Mouse (Mus musculus) heart, embryonic 13.5 days (tissue): ENCODE data around the gene Stpg2. TPM values are rescaled to one million over a fixed set of nuclear protein-coding genes. Genes with fewer than 3 reads are reported as not detected.

ENCODE experiments used
- ATAC-seq: fragments of 200-750 bp; cut with Nextera tagmentation; 2 replicates; pipeline ENCODE4 v1.8.0; 2017; ENCODE audit warnings: moderate TSS enrichment; ENCODE audit not compliant: insufficient number of reproducible peaks, low FRiP score, low TSS enrichment; ENCODE audit errors: extremely low read depth
- H3K27ac ChIP-seq: fragments of 300-500 bp; sonication (generic); replicated peaks from 2 replicates; pipeline ENCODE4 v1.5.1; 2015; ENCODE audit warnings: moderate library complexity, mild to moderate bottlenecking, inconsistent platforms
- H3K27me3 ChIP-seq: fragments of 300-500 bp; sonication (generic); replicated peaks from 2 replicates; pipeline ENCODE4 v1.6.1; 2015; ENCODE audit warnings: mild to moderate bottlenecking, inconsistent platforms
- H3K36me3 ChIP-seq: fragments of 300-500 bp; sonication (generic); 2 replicates; pipeline ENCODE4 v1.6.1; 2015; ENCODE audit warnings: mild to moderate bottlenecking, inconsistent platforms
- H3K4me1 ChIP-seq: fragments of 300-500 bp; sonication (generic); 2 replicates; pipeline ENCODE4 v1.6.1; 2015; ENCODE audit warnings: inconsistent platforms
- H3K4me2 ChIP-seq: fragments of 300-500 bp; sonication (generic); 2 replicates; pipeline ENCODE4 v1.6.1; 2015; ENCODE audit warnings: inconsistent platforms, mild to moderate bottlenecking, moderate library complexity
- H3K4me3 ChIP-seq: fragments of 300-500 bp; sonication (generic); 2 replicates; pipeline ENCODE4 v1.5.1; 2015; ENCODE audit warnings: moderate library complexity, mild to moderate bottlenecking, inconsistent platforms
- H3K9ac ChIP-seq: fragments of 300-500 bp; sonication (generic); 2 replicates; pipeline ENCODE4 v1.6.1; 2015; ENCODE audit warnings: inconsistent platforms, mild to moderate bottlenecking, moderate library complexity
- H3K9me3 ChIP-seq: fragments of 300-500 bp; sonication (generic); 2 replicates; pipeline ENCODE4 v1.6.1; 2016; ENCODE audit warnings: inconsistent platforms
- WGBS: fragments of 180-500 bp; shearing (Covaris S2); methylation state at CpG from one replicate; pipeline ENCODE4 v1.1.7; 2015; ENCODE audit warnings: mixed read lengths; 5-methylcytosine and 5-hydroxymethylcytosine counted together
- polyA plus RNA-seq: library from polyadenylated mRNA; unstranded; fragments of >200 nt; fragmentation: Nextera tagmentation; extraction: Ambion mirVana; gene quantifications from 2 replicates; pipeline ENCODE4 v1.2.1, GENCODE M21; 2015

Gene Stpg2
- polyA plus RNA-seq, result not detected in 2 replicates

GRCm38 (mm10) chr3:139205444-139205998, at the start of gene Stpg2:
Gene Stpg2, plus strand, starts transcription at chr3:139205694.
- Histone ChIP-seq H3K4me3 (peak within 1 kb of the TSS; percentile 71), H3K36me3 (no peaks in the 10 kb centered on the region), H3K9me3 (no peaks in the 10 kb centered on the region), H3K27me3 (peaks cover 31% of the 10 kb centered on the region), H3K9ac (peak within 1 kb of the TSS; percentile 78), H3K4me2 (peak within 1 kb of the TSS; percentile 79), H3K27ac (peak within 1 kb of the TSS; percentile 88), H3K4me1 (no peaks in the 10 kb centered on the region)
- ATAC-seq, result peak; percentile 84
- WGBS, result under 1% methylated on average over 49 of the region's 49 CpGs

DNA sequence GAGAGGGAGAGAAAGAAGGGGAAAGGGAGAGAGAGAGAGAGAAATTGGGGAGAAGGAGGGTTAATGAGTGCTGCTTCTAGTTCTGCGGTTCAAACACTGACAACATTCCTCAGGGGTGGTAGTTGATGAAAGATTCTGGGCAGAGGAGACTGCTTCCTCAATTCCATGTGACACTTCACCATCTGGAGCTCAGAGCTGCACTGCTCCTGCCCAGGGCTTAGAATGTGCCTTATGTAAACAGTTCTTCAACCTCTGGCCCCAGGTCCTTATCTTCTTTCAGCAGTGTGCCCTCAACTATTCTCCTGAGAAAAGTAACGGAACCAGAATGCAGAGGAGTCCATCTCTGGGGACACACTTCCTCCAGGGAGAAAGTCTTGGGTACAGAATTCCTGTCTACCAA, 43.3 kb upstream of the Stpg2 start:
- no peak overlapping the region for H3K27ac ChIP-seq

DNA sequence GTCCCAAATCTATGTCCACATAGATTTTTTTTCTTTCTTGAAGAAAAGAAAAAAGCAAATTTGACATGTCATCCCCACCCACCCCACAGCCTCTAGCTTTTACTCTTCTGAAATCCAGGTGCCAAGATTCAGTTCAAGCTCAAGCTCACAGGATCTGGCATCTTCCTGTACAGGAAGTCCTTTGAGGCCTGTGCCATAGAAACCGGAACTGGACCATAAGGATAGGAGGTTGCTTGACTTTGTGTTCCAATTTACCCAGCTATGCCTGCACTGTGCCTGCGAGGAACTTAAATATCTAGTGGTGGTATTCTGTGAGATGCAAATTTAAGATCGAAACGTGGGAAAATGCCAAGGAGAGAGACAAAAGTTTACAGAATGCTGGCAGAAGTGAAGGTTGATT, 42.8 kb upstream of the Stpg2 start:
- WGBS, result 73% methylated on average over 4 of the region's 4 CpGs
- Histone ChIP-seq H3K27ac (no peak overlapping the region), H3K9me3 (no peaks in the 10 kb centered on the region), H3K36me3 (no peaks in the 10 kb centered on the region), H3K4me1 (peaks cover 12% of the 10 kb centered on the region), H3K9ac (no peak overlapping the region), H3K4me2 (no peak overlapping the region), H3K4me3 (no peak overlapping the region), H3K27me3 (no peaks in the 10 kb centered on the region)
- ATAC-seq, result no peak

More for the DNA sequence above, 43.3 kb upstream of the Stpg2 start:
- no peak for ATAC-seq
- Histone ChIP-seq H3K9me3 (no peaks in the 10 kb centered on the region), H3K4me2 (no peak overlapping the region), H3K4me3 (no peak overlapping the region), H3K27me3 (no peaks in the 10 kb centered on the region), H3K4me1 (peaks cover 12% of the 10 kb centered on the region), H3K9ac (no peak overlapping the region), H3K36me3 (no peaks in the 10 kb centered on the region)
- WGBS, result 14% methylated on average over 2 of the region's 2 CpGs

DNA sequence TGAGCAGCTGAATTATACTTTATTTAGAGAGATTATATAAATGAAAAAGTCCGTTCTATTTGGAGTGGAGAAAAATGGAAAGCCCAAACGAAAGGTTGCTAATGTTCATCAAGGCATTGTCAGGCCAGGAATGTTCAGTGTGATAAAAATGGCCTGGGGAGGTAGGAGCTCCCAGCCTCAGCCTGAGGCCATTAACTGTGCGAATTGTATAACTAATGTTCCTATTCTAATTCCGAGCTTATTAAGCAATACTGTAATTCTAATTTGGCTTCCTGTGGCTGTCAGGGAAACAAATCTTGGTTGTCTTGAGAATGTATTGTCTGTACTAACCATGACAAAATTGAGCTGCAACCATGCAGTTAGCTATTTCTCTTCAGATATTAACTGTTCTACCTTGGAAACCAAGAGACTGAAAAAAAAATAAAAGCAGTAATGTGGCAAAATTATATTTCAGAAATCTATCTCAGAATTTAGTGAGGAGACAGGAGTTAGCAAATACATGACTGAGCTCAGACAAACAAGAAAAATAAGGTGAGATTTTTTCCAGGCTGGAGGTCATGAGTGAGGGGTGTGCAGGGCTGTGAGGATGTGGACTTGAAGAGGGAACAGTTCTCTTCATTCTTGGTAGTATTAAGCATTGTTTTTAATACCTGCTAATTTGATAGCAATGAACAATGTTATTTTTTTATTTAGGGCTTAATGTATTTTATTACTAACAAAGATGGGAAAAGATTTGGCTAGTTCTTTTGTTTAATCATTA, 36.8 kb upstream of the Stpg2 start:
- no peak for ATAC-seq
- Histone ChIP-seq H3K9ac (no peak overlapping the region), H3K4me2 (no peak overlapping the region), H3K27ac (no peak overlapping the region), H3K4me3 (no peak overlapping the region), H3K27me3 (no peaks in the 10 kb centered on the region), H3K4me1 (no peaks in the 10 kb centered on the region), H3K9me3 (no peaks in the 10 kb centered on the region), H3K36me3 (no peaks in the 10 kb centered on the region)
- WGBS, result 60% methylated on average over 4 of the region's 4 CpGs

DNA sequence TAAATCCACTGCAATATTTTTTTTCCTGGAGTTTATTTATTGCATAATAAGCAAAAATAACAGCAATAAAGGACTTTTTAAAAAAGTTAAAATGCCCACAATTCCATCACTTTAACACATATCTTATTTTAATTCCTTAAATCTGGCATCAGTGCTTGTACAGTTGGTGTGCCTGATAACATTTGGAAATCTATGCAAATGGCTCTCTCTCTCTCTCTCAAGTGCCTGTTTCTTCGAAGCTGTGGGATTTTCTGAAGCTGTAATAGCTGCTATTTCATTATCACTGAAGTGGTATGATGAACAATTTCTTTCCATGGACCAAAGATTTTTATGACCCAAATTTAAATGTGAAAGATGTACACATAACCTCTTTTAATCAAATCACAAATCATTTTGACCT, 35.8 kb upstream of the Stpg2 start:
- no peak overlapping the region for H3K4me2 ChIP-seq
- H3K9ac ChIP-seq, result no peak overlapping the region
- WGBS, result 51% methylated on average over 1 of the region's 1 CpGs
- no peaks in the 10 kb centered on the region for H3K9me3 ChIP-seq
- H3K4me3 ChIP-seq, result no peak overlapping the region
- no peak for ATAC-seq
- no peak overlapping the region for H3K27ac ChIP-seq
- no peaks in the 10 kb centered on the region for H3K4me1 ChIP-seq
- H3K36me3 ChIP-seq, result no peaks in the 10 kb centered on the region
- H3K27me3 ChIP-seq, result no peaks in the 10 kb centered on the region

- Histone ChIP-seq H3K27ac (no peak overlapping the region), H3K4me2 (no peak overlapping the region), H3K36me3 (no peaks in the 10 kb centered on the region), H3K4me3 (no peak overlapping the region), H3K27me3 (no peaks in the 10 kb centered on the region), H3K9me3 (peaks cover 3% of the 10 kb centered on the region; the same call in 1 of the 2 replicates), H3K4me1 (no peaks in the 10 kb centered on the region), H3K9ac (no peak overlapping the region)
- no peak for ATAC-seq
- 76% methylated on average over 1 of the region's 1 CpGs for whole genome bisulfite sequencing
Observed at GRCm38 (mm10) chr3:139176936-139177335, 28.6 kb upstream of the Stpg2 start.

GRCm38 (mm10) chr3:139191541-139191940, 14.0 kb upstream of the Stpg2 start:
- H3K27me3 ChIP-seq, result no peaks in the 10 kb centered on the region
- 60% methylated on average over 1 of the region's 1 CpGs for WGBS
- no peaks in the 10 kb centered on the region for H3K4me1 ChIP-seq
- no peak overlapping the region for H3K27ac ChIP-seq
- H3K9ac ChIP-seq, result no peak overlapping the region
- H3K4me3 ChIP-seq, result no peak overlapping the region
- H3K36me3 ChIP-seq, result no peaks in the 10 kb centered on the region
- no peak overlapping the region for H3K4me2 ChIP-seq
- no peak for ATAC-seq
- peaks cover 4% of the 10 kb centered on the region; the same call in 1 of the 2 replicates for H3K9me3 ChIP-seq

DNA sequence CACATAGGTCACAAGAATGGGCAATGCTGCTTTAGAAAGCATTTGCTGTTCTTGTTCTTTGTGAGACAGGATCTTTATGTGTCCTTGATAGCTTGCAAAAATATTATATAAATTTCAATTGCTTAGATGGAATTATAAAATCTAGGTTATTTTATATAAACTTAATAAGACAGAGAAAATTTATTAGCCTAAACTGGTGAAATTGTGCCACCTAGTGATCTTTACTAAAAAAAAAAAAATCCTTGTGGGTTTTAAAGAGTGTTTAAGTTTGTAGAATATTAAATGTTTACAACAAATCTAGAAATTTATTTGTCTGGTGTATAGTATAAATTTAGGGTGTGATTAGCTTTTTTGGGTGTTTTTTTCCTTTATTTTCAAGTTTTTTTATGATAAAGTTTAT, 11.6 kb upstream of the Stpg2 start:
- H3K36me3 ChIP-seq, result no peaks in the 10 kb centered on the region
- H3K9ac ChIP-seq, result no peak overlapping the region
- no peak overlapping the region for H3K27ac ChIP-seq
- H3K4me3 ChIP-seq, result no peak overlapping the region
- H3K9me3 ChIP-seq, result no peaks in the 10 kb centered on the region
- no peaks in the 10 kb centered on the region for H3K4me1 ChIP-seq
- H3K4me2 ChIP-seq, result no peak overlapping the region
- H3K27me3 ChIP-seq, result no peaks in the 10 kb centered on the region
- no peak for ATAC-seq

DNA sequence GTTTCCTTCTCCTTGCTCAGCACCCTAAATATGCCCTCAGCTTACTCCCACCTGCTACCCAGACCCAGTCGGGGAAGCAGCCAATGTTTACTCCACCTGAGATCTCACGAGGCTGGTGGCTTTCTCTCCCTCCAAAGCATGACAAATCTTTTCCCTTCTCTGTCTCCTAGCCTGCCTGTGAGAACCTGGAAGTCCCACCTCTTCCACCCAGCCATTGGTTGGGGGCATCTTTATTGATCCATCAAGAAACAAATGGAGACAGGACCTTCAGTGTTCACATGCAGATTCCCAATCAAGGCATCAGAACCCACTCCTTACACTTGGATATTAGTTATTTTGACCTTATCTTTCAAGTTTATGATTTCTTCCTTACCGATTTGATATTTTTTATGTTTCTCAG, 7.1 kb upstream of the Stpg2 start:
- ATAC-seq, result no peak
- Histone ChIP-seq H3K4me3 (no peak overlapping the region), H3K27ac (no peak overlapping the region), H3K9me3 (no peaks in the 10 kb centered on the region), H3K27me3 (peaks cover 22% of the 10 kb centered on the region), H3K4me2 (no peak overlapping the region), H3K36me3 (no peaks in the 10 kb centered on the region), H3K4me1 (no peaks in the 10 kb centered on the region), H3K9ac (no peak overlapping the region)
- 53% methylated on average over 3 of the region's 3 CpGs for WGBS

- Histone ChIP-seq H3K27me3 (peaks cover 36% of the 10 kb centered on the region), H3K4me3 (no peak overlapping the region), H3K36me3 (no peaks in the 10 kb centered on the region), H3K4me2 (no peak overlapping the region), H3K9ac (no peak overlapping the region), H3K9me3 (no peaks in the 10 kb centered on the region), H3K27ac (no peak overlapping the region), H3K4me1 (no peaks in the 10 kb centered on the region)
- WGBS, result 54% methylated on average over 3 of the region's 3 CpGs
- ATAC-seq, result no peak
Observed at GRCm38 (mm10) chr3:139200324-139200723, 5.2 kb upstream of the Stpg2 start.

DNA sequence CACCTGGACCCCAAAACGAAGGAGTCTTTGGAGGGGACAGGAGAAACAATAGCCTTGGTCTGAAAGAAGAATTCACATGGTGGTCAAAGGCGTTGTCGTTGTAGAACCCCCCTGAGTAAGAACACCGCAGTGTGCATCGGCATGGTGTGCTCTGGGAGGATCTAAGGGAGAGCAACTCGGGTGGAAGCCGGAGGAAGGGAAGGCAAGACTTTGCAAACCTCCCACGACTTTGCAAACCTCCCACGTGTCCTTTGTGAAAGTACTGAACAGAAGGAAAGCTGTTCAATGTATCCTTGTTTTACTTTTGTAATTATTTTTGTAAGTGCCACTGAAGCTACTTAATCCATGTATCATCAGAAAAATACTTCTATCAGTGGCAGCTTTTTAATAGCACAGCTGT, 11.5 kb downstream of the Stpg2 start:
- Histone ChIP-seq H3K4me1 (no peaks in the 10 kb centered on the region), H3K27me3 (no peaks in the 10 kb centered on the region; the same call in 1 of the 2 replicates), H3K9me3 (no peaks in the 10 kb centered on the region), H3K4me3 (no peak overlapping the region), H3K27ac (no peak overlapping the region), H3K9ac (no peak overlapping the region), H3K4me2 (no peak overlapping the region), H3K36me3 (no peaks in the 10 kb centered on the region)
- no peak for ATAC-seq
- WGBS, result 60% methylated on average over 9 of the region's 9 CpGs

DNA sequence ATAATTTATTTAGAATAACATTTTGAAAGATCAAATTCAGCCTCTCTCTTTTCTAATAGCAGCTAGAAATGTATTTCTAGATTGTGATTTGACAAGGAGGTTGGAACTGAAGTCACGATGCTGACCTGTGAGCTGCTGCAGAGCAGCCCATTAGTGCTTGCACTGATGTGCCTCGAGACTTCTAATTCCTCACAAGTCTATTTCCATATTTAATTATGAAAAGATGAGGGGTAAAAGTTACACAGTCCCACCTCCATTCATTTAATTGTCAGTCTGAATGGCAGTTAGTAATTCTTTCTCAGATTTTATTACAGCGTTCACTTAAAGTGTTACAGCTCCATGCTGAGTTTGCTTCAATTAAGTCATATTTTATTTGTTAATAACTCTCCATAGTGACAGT, 19.6 kb downstream of the Stpg2 start:
- H3K36me3 ChIP-seq, result no peaks in the 10 kb centered on the region
- H3K4me2 ChIP-seq, result no peak overlapping the region
- no peaks in the 10 kb centered on the region for H3K9me3 ChIP-seq
- ATAC-seq, result no peak
- H3K9ac ChIP-seq, result no peak overlapping the region
- H3K4me1 ChIP-seq, result no peaks in the 10 kb centered on the region
- no peak overlapping the region for H3K27ac ChIP-seq
- WGBS, result 86% methylated on average over 3 of the region's 3 CpGs
- no peaks in the 10 kb centered on the region for H3K27me3 ChIP-seq
- H3K4me3 ChIP-seq, result no peak overlapping the region
